Mouse (Mus musculus) liver, postnatal 0 days (tissue): ENCODE measurements at regions not wholly inside any gene's neighbourhood (a gene's known extent, or its start where the extent isn't known, plus 50 kb on each side); places are given as distances from the start of the nearest gene placed in this dataset.

Experiments
- CTCF ChIP-seq: sonication (generic); IDR thresholded peaks from 2 replicates; pipeline ENCODE4 v1.5.1; 2016; ENCODE audit warnings: antibody characterized with exemption, low read depth
- EP300 ChIP-seq: IDR thresholded peaks from 2 replicates; pipeline ENCODE4 v1.6.1; 2016; ENCODE audit warnings: antibody characterized with exemption, low read depth, mild to moderate bottlenecking

DNA sequence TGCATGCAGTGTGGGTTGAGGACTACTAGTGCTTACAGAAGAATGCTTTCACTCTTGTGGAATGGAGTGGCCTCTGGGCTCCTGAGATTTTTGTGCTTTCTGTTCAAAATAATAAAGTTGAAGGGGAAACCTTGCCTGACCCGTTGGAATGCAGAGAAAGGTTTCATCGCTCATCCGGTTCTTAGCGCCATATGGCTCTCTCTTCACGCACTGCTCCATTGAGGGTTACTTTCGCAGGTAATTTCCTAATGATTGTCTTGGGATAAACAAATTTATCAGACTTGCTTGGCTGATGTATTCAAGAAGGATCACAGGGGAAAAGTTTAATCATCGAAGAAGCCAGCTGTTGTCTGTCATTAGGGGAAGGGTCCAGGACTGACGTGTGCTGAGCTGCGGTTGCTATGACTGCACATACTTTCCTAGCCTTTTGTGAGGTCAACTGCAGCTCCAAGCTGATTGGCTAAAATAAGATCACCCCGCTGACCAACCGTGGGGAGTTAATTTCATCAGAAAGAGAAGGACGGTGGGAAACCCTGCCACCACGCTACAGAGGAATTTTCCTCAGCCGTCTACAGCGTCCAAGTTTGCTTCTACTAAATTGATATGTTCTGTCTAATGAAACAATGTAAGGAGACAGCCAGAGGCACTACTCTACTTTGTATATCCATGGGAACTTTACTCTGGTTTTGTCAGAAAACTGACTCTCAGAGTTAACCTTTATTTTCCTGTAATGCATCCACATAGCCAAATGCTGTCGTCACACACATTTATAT lies 210.9 kb downstream of the Sox2 start:
- no peak for TF ChIP-seq CTCF
- TF ChIP-seq EP300 = no peak
